Mouse (Mus musculus) megakaryocyte, embryonic 14.5 days (primary cell): ENCODE data around the gene Tmem140. TPM values are rescaled to one million over a fixed set of nuclear protein-coding genes. Genes with fewer than 3 reads are reported as not detected.

ENCODE experiments used
- H3K27me3 ChIP-seq: replicated peaks from 2 replicates; pipeline ENCODE3; 2012; ENCODE audit warnings: inconsistent platforms
- H3K36me3 ChIP-seq: replicated peaks from 2 replicates; pipeline ENCODE3; 2012; ENCODE audit warnings: low read length, inconsistent platforms, mixed read lengths
- H3K4me1 ChIP-seq: 2 replicates; pipeline ENCODE4 v1.6.1; 2012; ENCODE audit warnings: inconsistent platforms
- H3K4me3 ChIP-seq: replicated peaks from 2 replicates; pipeline ENCODE3; 2012; ENCODE audit warnings: moderate library complexity, mild to moderate bottlenecking, inconsistent platforms
- H3K9me3 ChIP-seq: 2 replicates; pipeline ENCODE4 v1.6.1; 2012; ENCODE audit warnings: inconsistent platforms
- FLI1 ChIP-seq: IDR thresholded peaks from 2 replicates; pipeline ENCODE4 v1.6.1; 2012; ENCODE audit warnings: low read length, inconsistent platforms, mixed read lengths
- GATA1 ChIP-seq: IDR thresholded peaks from 3 replicates; pipeline ENCODE4 v1.6.1; 2012; ENCODE audit warnings: mixed read lengths, low read length, inconsistent platforms, borderline replicate concordance
- polyA plus RNA-seq: library from polyadenylated mRNA; stranded (reverse); fragments of >175 nt; gene quantifications from 2 replicates; pipeline ENCODE4 v1.2.3, GENCODE M21; 2012; ENCODE audit warnings: low replicate concordance; ENCODE audit not compliant: insufficient read depth

The Tmem140 gene
- polyA plus RNA-seq, 1 experiment, result 11.5 TPM

GRCm38 (mm10) chr6:34889185-34889584, 26.2 kb downstream of the Tmem140 start:
- Histone ChIP-seq H3K36me3 (peaks cover 97% of the 10 kb centered on the region), H3K27me3 (no peaks in the 10 kb centered on the region), H3K9me3 (no peaks in the 10 kb centered on the region), H3K4me3 (no peak overlapping the region), H3K4me1 (peaks cover 33% of the 10 kb centered on the region)
- TF ChIP-seq GATA1 (no peak), FLI1 (no peak)

DNA sequence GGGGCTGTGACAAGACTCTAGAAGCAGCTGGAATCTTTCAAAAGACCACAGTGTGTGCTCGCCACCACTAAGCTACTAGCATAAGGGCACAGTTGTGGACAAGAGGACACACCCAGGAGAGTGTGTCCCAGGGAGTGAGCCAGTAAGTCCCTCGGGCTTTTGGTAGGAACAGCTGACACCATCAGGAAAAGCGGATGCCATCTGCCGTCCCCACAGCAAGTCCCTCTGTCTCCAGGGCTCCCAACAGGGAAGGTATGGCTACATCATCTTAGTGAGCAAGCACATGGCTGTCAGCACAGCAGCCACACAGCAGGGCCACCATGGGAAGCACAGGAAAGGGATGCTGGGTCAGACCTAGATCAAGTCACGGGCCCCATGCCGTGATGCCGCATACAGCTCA, 32.6 kb downstream of the Tmem140 start:
- no peak for TF ChIP-seq GATA1
- TF ChIP-seq FLI1, result no peak
- H3K36me3 ChIP-seq, result peaks cover 97% of the 10 kb centered on the region
- no peaks in the 10 kb centered on the region for H3K9me3 ChIP-seq

GRCm38 (mm10) chr6:34896168-34896780, 33.3 kb downstream of the Tmem140 start:
- H3K4me3 ChIP-seq, result no peak overlapping the region
- no peaks in the 10 kb centered on the region for H3K9me3 ChIP-seq
- peaks cover 97% of the 10 kb centered on the region for H3K36me3 ChIP-seq
- H3K27me3 ChIP-seq, result no peaks in the 10 kb centered on the region
- H3K4me1 ChIP-seq, result peaks cover 83% of the 10 kb centered on the region
- TF ChIP-seq FLI1, result no peak
- TF ChIP-seq GATA1, result no peak

More for the DNA sequence above, 32.6 kb downstream of the Tmem140 start:
- H3K4me1 ChIP-seq, result peaks cover 81% of the 10 kb centered on the region
- H3K27me3 ChIP-seq, result no peaks in the 10 kb centered on the region
- H3K4me3 ChIP-seq, result no peak overlapping the region

DNA sequence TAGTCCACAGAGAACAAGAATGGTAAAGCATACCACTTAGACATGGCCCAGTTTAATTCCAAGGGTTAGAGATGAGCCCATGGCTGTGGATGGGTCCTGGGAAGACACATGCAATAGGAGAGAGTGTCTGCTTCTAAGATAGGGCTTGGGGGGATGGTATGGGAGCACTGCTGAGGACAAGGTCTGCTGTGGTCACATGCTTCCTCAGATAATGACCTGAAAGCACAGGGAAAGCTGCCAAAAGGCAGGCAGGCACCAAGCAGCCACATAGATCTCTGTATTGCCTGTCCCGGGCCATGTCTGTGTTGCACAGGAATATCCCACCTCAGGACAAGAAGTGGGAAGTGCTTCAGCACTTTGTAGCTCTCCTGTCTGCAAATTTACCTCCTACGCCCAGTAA, 36.2 kb downstream of the Tmem140 start:
- Histone ChIP-seq H3K4me1 (peaks cover 92% of the 10 kb centered on the region), H3K36me3 (peaks cover 99% of the 10 kb centered on the region), H3K27me3 (no peaks in the 10 kb centered on the region), H3K9me3 (no peaks in the 10 kb centered on the region), H3K4me3 (no peak overlapping the region)
- TF ChIP-seq GATA1, result no peak
- no peak for TF ChIP-seq FLI1

GRCm38 (mm10) chr6:34900990-34901389, 38.0 kb downstream of the Tmem140 start:
- H3K4me3 ChIP-seq, result no peak overlapping the region
- peaks cover 99% of the 10 kb centered on the region for H3K36me3 ChIP-seq
- TF ChIP-seq FLI1 (no peak), GATA1 (no peak)
- H3K27me3 ChIP-seq, result no peaks in the 10 kb centered on the region
- H3K9me3 ChIP-seq, result no peaks in the 10 kb centered on the region
- peaks cover 90% of the 10 kb centered on the region for H3K4me1 ChIP-seq

- H3K4me1 ChIP-seq, result peaks cover 95% of the 10 kb centered on the region
- H3K36me3 ChIP-seq, result peaks cover 99% of the 10 kb centered on the region
- H3K27me3 ChIP-seq, result no peaks in the 10 kb centered on the region
- no peak overlapping the region for H3K4me3 ChIP-seq
- H3K9me3 ChIP-seq, result no peaks in the 10 kb centered on the region
- no peak for TF ChIP-seq FLI1
- no peak for TF ChIP-seq GATA1
These were observed 39.0 kb downstream of the Tmem140 start for GRCm38 (mm10) chr6:34901911-34902444.

GRCm38 (mm10) chr6:34902578-34902977, 39.6 kb downstream of the Tmem140 start:
- Histone ChIP-seq H3K4me1 (peaks cover 95% of the 10 kb centered on the region), H3K36me3 (peaks cover 99% of the 10 kb centered on the region), H3K27me3 (no peaks in the 10 kb centered on the region), H3K4me3 (no peak overlapping the region), H3K9me3 (no peaks in the 10 kb centered on the region)
- TF ChIP-seq GATA1 (no peak), FLI1 (no peak)

DNA sequence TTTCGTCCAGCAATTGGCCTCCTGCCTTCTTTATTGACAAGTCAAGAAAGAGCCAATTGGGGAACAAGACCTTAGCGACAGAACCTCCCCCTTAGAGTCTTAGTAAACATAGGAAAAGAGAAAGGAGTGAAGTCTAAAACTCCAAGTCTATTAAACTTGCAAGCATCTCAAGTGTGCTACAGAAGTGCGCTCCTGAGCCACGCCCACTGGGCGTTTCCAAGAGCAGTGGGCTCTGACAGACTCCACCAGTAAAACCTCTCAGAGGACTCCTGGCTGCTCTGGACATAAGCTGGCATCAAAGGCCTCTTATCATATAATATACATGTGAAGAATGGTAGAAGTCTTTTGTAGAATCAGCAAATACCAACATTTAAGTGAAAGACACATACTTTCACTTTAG, 40.5 kb downstream of the Tmem140 start:
- Histone ChIP-seq H3K27me3 (no peaks in the 10 kb centered on the region), H3K4me1 (peaks cover 97% of the 10 kb centered on the region), H3K9me3 (no peaks in the 10 kb centered on the region), H3K4me3 (no peak overlapping the region), H3K36me3 (peaks cover 98% of the 10 kb centered on the region)
- no peak for TF ChIP-seq GATA1
- TF ChIP-seq FLI1, result no peak

GRCm38 (mm10) chr6:34903851-34904250, 40.9 kb downstream of the Tmem140 start:
- TF ChIP-seq FLI1 (no peak), GATA1 (no peak)
- Histone ChIP-seq H3K36me3 (peaks cover 99% of the 10 kb centered on the region), H3K27me3 (no peaks in the 10 kb centered on the region), H3K4me3 (no peak overlapping the region), H3K4me1 (peaks cover 98% of the 10 kb centered on the region), H3K9me3 (no peaks in the 10 kb centered on the region)

DNA sequence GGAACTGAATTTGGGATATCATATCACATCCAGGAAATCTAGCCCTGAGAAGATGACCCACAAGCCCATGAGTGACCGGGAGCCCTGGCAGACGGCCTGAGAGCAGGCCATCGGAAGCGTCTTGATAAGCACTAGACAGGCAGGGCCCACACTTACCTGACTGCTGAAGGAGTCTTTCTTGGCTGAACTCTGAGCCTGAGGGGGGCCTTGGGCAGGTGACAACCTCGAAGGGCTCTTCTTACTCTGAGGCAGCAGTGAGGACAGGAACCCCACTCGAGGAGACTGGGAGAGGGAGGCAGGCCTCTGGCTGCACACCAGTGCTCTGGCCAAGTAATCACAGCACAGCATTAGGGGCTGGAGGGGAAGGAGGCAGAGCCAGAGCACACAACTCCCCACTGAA, 41.4 kb downstream of the Tmem140 start:
- Histone ChIP-seq H3K9me3 (no peaks in the 10 kb centered on the region), H3K4me1 (peaks cover 98% of the 10 kb centered on the region), H3K27me3 (no peaks in the 10 kb centered on the region), H3K4me3 (no peak overlapping the region), H3K36me3 (peaks cover 99% of the 10 kb centered on the region)
- no peak for TF ChIP-seq FLI1
- TF ChIP-seq GATA1, result no peak
